Mouse (Mus musculus): ENCODE results near the gene Chrna9.

- no peak for TF ChIP-seq POLR2A (IDR thresholded peaks at IDR 0.05; ENCODE audit: low read depth, low read length)
- no peak for TF ChIP-seq CTCF (IDR thresholded peaks at IDR 0.05; ENCODE audit: borderline replicate concordance, insufficient read depth, low read length)
Observed at GRCm38 (mm10) chr5:65967091-65967490, 32.4 kb downstream of the Chrna9 start.

Measured in embryonic fibroblast, embryonic 13.5 days (primary cell).